Mouse (Mus musculus) thymus, postnatal 14 days (tissue): Measurements from ENCODE around the gene Atp6v1g2.

ENCODE experiments used
- DNase-seq: peaks from one replicate; pipeline ENCODE4 v3.0.0; 2021

Gene Atp6v1g2

DNA sequence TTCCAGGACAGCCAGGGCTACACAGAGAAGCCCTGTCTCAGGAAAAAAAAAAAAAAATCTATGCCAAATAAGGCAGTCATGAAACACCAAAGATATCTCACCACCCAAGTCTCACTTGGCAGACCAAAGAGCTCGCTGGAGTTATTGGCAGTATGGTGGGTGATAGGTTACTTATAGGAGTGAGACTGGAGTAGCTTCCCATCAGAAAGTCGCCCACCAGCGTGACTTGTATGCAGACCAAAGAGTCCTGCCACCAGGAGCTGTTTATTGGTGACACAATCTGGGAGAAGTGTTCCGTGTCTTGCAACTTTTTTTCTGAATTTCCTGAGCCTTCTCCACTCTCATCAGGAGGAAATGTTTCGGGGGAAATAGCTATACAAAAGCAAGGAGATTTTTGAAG lies 6.2 kb downstream of the Atp6v1g2 start:
- no peak for DNase-seq

DNA sequence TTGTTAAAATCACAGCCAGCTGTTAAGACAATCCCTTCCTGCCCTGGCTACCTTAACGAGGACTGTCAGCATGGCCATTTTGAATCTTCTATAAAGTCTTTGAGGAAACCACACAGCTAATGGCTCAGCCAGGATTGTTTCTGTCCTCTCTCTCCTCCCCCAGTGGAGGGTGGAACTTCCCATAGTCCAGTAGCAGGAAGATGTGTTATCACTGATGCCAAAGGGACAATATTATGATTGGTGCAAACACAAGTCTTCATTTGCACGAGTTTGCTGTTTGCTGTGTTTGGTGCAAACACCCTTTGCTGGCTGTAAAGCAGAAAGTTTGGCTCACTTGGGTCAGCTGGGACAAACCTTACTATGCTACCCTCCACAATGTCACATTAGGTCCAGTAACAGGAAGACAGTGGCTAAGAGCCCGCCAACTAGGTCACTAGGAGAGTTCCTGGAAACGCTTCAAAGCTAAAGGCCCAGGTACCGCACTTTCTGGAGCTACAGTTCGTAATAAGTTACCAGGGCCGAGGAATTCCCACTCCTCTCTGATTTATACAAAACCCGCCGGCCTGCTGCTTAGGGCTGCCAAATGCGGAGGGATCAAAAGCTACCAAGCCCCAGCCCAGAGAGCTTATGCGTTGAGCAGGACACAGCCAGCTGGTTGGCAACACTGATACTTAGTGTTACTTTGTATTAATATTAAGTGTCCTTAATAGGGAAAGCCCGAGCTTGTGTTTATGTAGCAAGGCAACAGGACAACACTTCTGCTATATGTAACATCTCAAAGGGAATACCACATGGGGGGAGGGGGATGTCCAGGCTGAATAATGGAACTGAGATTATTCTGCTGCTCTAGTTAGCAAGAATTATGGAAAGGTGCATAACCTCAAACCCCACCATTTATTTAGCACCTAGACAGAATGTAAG lies 7.2 kb downstream of the Atp6v1g2 start:
- peak; percentile 39 for DNase-seq

DNA sequence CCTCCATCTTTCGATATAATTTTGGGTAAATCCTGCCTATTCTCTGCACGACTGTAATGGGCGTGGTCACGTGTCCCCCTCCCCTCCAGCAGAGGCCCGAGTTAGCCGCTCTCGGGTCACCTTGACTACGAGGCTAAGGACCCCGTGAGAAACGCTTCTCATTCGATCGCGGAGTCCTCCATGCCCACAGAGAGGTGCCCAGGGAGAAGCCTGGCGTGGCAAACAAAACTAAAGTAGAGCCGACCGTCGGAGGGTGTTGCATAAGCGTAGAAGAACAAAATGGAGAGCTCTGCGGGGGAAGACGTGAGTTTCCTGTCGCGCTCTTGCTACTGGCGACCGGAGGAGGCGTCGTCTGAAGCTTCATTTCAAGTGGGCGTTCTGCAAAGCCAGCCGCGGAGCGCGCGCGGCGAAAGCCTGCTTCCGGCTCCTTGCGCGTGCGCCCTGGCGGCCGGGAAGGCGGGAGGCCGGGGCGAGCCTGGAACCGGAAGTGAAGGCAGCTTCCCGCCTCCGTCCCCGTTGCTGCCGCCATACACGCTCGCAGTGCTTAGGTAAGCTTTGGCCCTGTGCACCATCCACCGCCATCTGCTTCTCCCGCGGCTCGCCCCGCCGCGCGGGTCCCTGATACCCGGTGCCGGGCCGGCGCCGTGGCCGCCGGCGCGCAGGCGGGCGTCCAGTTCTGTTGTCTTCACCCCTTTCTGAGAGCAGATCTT lies 8.0 kb downstream of the Atp6v1g2 start, which contains the start of gene Ddx39b:
Gene Ddx39b, plus strand, starts transcription at position 442 of the 710 bp plus-strand sequence.
- peak; percentile 97 for DNase-seq

DNA sequence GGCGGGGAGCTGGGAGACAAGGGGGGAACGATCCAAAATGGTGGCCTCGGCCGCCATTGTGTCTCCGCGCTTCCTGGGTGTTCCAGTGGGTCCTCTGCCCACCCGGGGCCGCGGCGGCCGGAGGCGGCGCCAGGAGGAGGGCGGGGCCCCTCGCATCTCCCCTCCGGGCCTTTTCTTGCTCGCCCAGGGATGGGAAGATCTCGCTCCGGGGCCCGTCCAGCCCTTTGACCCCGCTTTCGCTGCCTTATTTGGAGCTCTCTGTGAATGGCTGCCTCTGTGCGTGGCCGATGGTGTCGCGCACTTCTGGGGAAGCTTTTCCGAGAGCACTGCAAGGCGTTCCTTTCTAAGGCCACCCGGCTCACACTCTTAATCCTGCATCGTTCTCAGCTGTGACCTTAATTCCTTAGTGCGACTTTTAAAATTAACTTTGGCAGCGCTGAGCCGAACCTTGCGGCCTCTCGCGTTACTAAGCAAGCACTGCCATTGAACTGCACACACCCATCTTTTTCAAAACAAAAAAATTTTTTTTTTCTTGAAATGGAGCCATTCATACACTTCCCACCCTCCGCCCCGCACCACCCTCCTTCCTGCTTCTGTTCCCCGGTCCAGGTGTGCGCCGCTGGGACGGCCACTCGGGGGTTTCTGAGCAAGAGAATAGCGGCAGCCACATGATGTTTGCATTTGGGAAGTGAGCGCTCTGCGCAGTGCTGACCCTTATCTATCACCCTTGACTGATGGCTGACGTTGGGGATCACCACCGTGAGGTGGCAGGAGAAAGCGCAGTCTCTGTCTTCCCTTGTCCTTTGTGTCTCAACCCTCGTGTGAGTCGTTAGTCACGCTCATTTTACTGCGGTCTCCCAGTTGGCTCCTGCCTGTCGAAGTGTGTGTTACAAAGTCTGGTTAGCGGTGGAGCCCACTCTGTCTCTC lies 8.8 kb downstream of the Atp6v1g2 start:
- peak; percentile 64 for DNase-seq

DNA sequence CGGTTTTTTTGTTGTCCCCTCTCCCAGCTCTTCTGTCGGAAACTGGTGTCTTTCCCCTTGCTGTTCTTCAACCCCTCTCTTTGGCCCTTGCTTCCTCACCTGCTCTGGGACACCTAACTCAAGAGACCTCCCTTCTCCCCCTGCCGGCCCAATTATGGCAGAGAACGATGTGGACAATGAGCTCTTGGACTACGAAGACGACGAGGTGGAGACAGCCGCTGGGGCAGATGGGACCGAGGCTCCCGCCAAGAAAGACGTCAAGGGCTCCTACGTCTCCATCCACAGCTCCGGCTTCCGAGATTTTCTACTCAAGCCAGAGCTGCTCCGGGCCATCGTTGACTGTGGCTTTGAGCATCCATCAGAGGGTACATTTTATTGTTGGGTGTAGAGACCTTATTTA lies 9.6 kb downstream of the Atp6v1g2 start:
- DNase-seq, result peak; percentile 49

DNA sequence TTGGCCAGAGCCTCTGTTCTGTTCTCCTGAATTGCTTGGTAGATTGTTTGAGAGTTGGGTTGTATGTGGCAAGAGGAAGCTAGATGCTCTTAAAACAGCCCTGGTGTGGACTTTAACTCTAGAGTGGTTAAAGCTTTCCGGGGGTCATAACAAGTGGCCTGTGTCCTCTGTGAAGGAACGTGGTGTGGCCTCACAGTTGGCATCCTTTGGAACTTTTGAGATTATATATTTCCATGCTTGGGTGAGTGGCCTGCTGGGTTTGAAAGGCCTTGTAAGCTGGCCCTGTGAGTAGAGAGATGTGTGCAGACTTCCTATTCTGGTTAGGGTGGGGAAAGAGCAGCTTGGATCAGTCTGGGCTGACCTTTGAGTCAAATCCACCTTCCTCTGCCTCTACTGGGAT lies 11.5 kb downstream of the Atp6v1g2 start:
- DNase-seq, result no peak

DNA sequence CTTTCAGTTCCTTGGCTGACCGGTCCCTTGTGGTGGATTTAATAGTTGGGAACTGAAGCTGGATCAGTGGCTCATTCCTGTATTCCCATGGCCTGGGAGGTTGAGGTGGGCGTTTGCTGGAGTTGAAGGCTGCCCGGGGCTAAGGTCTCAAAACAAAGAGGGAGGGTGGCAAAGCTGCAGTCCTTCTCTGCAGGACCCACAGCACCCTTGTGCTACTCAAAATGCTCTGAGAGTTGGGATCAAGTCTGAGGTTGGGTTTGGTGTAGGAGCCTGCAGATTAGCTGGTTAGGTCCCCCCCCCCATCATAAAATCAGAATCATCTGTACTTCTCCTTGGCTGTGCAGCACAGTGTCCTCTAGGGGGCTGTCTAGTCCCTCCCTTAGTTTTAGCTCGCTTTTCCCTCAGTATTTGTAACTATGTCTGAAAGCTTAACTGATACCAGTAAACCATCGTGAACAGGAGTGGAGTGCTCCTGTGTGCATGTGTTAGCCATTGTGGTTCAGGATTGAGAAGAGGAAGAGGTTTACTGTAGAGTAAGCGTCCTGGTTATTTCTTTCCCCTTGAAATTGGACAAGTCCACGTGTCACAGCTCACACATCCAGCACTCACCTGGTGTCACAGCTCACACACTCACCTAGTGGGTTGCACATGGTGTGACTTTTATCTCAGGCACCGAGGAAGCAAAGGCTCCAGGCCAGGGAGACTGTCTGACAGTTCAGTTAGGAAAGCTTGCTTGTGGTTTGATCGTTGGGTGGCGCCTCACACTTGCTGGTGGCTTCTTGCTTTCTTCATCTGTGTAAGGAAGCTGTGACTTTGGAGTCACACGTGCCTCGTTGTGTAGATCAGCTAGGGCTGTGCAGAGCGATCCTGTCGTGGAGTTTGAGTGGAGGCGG lies 12.5 kb downstream of the Atp6v1g2 start:
- peak; percentile 47 for DNase-seq

DNA sequence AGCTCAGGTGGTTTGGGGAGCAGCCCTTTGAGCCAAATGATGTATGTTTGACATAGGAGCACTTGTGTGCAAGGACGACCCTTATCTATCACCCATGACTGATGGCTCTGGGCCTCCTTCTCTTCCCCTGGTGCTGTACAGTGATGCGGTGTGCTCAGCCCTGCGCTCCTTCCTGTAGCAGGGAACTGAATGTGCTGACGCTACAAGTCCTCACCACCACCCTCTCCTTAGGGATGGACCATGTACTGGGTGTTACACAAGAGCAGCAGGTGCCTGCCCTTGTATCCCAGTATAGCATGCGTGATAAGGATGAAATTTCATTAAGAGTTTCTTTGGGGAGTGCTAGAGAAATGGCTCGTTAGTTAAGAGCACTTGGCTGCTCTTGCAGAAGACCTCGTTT lies 13.7 kb downstream of the Atp6v1g2 start:
- no peak for DNase-seq

DNA sequence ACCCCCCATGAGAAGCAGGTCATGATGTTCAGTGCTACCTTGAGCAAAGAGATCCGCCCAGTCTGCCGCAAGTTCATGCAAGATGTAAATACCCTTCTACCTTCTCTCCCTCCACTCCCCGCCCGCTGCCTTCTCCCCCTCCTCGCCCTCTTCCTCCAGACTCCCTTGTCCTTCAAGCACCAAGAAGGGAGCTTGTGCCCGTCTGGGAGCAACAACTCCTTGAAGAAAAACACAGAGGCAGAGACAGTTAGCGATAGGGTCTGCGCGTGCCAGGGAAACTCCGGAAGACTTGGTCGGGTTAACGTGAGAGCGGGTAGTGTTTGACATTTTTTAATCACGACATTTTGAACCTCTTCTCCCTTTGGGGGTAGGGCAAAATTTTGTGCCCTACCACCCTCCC lies 15.5 kb downstream of the Atp6v1g2 start:
- DNase-seq, result no peak

DNA sequence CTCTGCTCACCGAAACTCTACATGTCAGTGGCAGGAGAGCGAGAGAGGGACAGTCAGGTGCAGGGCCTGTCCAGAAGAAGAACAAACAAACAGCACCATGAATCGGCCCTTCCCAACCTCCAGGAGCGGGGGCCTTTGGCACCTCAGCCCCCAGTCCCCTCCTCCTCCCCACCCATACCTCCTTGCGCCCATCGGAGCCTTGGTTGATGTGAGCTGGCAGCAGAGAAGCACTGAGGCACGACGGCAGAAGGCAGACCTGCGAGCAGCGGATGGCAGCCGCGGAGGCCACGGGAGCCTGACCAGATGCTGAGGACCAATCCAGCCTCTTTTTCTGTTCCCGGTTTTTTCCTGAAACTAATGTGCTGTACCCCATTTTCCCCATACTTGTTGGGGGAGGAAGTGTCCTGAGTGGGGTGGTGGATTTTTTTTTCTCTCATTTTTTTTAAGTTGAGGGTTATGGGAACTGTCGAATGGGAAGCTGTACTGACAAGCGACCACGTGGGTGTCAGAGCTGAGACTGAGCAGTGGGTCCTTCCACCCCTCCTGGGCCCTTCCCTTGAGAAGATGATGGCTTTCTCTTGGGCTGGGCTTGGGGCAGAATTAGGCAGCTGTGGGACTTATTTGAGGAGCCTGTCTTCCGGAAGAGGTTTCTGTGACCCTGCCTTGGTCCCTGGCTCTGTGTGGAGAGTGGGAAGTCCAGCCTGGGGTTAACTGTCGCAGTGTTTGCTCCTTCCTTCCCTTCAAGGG lies 16.2 kb downstream of the Atp6v1g2 start:
- DNase-seq, result no peak

DNA sequence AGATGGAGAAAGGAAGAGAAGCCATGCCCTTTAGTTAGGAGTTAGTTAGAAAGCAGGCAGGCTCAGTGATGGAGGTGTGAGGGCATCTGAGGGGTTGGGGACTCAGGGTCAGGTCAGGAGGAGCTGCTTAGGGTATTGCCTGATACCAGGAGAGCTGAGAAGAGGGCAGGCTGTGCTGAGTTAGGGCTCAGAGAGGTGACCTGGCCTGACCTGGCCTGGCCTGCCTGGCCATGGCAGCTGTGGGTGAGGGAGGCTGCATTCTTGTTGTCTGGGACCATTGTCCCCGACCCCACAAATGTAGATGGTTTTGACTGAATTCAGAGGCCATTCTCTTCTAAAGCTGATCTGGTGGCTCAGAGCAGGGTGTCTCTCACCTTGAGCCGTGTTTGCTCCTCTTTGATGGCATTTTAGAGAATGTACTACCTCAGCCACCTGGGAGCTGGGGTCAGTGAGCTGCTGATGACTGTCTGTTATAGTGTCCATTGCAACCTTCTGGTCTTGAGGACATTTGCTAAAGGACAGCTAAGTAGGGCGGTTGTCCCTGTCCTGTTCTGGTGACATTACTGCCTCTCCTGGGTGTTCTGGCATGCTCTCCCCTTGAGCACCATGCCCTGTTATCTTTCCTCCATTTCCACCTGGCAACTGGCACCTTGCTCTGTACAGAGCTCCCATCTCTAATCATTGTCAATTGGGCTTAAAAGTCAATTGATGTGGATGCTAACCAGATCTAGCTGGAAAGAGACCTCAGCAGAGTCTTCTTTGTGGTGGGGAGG lies 17.1 kb downstream of the Atp6v1g2 start:
- no peak for DNase-seq

DNA sequence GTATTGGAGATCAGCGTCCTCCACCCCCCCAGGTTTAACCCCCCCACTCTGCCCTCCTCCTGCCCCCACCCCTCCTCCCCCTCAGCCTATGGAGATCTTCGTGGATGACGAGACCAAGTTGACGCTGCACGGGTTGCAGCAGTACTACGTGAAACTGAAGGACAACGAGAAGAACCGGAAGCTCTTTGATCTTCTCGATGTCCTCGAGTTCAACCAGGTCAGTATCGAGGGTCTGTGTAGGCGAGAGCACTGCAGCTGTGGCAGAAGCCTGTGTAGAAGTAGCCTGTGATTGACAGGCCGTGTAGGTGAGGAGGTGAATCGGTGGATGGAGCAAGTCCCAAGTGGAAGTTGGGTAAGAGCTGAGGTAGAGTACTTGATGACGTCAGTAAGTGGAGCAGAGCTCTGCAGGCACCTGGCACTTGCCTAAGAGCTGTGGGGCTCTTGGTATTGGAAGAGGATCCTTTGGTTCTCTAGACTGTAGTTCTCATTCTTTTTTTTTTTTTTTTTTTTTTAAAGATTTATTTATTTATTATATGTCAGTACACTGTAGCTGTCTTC lies 17.8 kb downstream of the Atp6v1g2 start:
- no peak for DNase-seq

DNA sequence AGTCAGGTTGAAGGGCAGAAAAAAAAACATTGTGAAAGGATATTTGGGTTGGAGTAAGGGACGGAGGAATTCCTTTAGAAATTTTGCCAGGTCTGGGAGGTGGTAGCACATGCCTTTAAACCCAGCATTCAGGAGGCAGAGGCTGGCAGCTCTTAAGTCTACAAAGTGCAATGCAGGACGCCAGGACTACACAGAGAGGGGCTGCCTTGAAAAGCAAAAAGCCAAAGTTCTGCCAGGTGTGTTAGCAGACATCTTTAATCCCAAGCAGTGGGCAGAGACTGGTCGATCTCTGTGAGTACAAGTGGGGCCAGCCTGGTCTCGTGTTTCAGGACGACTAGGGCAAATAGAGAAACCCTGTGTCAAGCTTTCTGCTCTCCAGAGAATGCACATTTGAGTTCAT lies 18.5 kb downstream of the Atp6v1g2 start:
- no peak for DNase-seq

DNA sequence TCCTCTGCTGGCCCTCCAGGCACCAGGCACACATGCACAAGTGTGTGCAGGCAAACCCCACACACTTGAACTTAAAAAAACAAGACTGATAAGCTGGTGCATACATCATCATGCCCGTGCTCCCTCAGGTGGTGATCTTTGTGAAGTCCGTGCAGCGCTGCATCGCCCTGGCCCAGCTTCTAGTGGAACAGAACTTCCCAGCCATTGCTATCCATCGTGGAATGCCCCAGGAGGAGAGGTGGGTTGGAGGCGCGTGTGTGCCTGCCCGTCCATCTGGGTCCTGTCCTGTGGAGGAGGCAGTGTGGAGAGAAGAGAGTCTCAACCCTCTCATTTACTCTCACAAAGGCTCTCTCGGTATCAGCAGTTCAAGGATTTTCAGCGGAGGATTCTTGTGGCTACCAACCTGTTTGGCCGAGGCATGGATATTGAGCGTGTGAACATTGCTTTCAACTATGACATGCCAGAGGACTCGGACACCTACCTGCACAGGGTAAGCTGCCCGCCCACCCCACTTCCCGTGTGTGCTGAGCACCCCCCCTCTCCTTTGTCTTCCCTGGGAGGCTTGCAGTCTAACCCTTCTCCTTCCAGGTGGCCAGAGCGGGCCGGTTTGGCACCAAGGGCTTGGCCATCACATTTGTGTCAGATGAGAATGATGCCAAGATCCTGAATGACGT lies 19.3 kb downstream of the Atp6v1g2 start:
- no peak for DNase-seq

DNA sequence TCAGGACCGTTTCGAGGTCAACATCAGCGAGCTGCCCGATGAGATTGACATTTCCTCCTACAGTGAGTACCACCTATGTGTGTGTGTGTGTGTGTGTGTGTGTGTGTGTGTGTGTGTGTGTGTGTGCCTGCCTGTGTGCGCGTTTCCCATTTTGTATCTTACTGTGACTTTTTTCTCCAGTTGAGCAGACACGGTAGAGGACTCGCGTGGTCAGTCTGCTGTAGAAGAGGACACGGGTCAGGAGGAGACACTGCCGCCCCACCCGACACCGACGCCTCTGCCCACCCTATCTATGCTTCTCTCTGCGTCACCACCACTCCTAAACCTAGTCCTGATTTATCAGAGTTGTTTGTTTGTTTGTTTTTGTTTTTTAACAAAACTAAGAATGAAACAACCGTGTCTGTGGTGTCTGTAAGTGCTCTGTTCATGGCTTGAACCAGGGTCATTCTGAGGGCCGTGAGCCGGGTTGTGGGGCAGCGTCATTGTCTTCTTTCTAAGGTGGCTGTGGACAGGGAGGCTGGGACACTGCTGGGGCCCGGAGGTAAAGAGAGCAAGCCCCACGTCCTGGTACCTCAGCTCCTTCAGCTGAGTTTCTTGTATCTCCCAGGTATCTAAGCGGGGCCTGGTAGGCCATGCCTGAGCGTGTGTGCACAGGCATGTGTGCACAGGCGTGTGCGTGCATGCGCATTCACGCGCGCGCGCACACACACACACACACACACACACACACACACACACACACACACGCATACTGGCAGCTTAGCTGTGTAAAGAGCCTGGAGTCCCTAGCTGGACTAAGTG lies 20.0 kb downstream of the Atp6v1g2 start:
- no peak for DNase-seq

DNA sequence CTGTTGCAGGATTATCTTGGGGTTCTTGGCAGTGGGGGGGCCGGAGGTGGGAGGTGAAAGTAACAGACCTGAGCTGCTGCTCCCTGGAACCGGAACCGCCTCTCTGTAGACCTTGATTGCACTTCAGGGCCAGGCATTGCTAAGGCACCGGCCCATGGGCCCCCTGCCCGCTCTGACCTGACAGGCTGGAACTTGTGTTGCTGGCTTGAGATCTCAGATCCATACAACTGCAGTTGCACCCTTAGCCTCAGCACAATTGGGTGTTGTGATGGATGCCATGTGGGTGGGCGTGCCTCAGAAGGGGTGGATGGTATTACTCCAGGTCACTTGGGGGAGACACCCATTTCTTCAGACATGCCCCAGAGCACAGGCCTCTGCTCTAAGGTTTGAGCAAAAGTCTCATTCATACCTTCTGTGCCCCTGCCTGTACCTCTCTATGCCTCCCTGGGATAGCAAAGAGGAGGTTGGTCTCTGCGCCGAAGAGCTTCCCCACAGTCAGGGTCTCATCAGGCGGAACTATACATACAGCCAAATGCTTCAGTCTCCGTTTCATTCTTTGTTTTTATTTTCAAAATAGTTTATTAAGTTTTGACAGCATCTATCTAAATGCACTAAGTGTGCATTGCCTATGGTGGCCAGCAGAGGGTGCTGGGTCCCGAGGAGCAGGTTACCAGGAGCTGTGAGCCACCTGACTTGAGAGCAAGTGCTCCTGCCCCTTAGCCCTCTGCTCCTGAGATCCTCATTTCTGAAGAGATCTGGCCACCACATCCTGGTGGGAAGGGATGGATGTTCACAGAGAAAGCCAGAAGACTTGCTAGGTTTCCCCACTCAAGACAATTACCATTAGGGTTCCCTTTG lies 21.0 kb downstream of the Atp6v1g2 start:
- DNase-seq, result peak; percentile 81

DNA sequence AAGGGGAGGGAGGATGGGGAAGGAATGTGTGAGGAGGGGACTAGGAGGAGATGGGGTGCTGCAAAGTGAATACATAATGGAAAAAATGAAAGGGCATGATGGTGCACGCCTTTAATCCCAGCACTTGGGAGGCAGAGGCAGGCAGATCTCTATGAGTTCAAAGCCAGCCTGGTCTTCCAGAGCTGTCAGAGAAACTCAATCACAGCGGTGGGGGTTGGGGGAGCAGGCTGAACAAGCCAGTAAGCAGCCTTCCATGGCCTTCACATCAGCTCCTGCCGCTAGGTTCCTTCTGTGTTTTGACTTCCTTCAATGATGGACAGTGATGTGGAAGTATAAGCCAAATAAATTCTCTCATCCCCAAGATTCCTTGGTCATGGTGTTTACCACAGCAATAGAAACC lies 21.8 kb downstream of the Atp6v1g2 start:
- DNase-seq, result no peak

DNA sequence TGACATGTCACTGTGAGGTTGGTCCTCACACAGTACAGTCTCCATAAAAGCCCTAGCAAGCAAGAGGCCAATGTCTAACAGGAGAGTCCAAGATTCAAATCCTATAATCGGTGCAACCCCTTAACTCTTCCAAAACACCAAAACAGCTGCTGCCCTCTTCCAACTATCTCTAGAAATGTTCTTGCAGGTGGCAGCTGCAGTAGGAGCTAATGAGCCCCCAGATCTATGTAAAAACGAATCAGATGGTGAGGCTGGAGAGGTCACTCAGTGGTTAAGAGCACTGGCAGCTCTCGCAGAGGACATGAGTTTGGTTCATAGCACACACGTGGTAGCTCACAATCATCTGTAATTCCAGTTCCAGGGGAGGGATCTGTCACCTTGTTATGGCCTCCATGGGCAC lies 22.2 kb downstream of the Atp6v1g2 start:
- DNase-seq, result no peak
